Mouse (Mus musculus) lung, postnatal 0 days (tissue): ENCODE results near the gene Rexo2. TPM values are rescaled to one million over a fixed set of nuclear protein-coding genes. Genes with fewer than 3 reads are reported as not detected.

Source experiments
- ATAC-seq: fragments of 200-750 bp; cut with Nextera tagmentation; 2 replicates; pipeline ENCODE4 v1.8.0; 2017; ENCODE audit warnings: moderate library complexity
- DNase-seq: peaks from one replicate; pipeline ENCODE4 v3.0.0-alpha.2; 2016; ENCODE audit warnings: low spot score
- H3K27ac ChIP-seq: fragments of 300-500 bp; sonication (generic); 2 replicates; pipeline ENCODE4 v1.5.1; 2014; ENCODE audit warnings: antibody characterized with exemption, mild to moderate bottlenecking, low read length, mixed read lengths
- H3K27me3 ChIP-seq: fragments of 300-500 bp; sonication (generic); replicated peaks from 2 replicates; pipeline ENCODE4 v1.6.1; 2014; ENCODE audit warnings: low read length, mixed read lengths; ENCODE audit not compliant: insufficient read depth
- H3K36me3 ChIP-seq: fragments of 300-500 bp; sonication (generic); 2 replicates; pipeline ENCODE4 v1.6.1; 2014; ENCODE audit warnings: low read length, mixed read lengths; ENCODE audit not compliant: insufficient read depth
- H3K4me1 ChIP-seq: fragments of 300-500 bp; sonication (generic); 2 replicates; pipeline ENCODE4 v1.6.1; 2014; ENCODE audit warnings: antibody characterized with exemption, low read depth, low read length, mixed read lengths; ENCODE audit not compliant: insufficient read depth
- H3K4me2 ChIP-seq: fragments of 300-500 bp; sonication (generic); replicated peaks from 2 replicates; pipeline ENCODE4 v1.6.1; 2014; ENCODE audit warnings: low read depth, mild to moderate bottlenecking, low read length, moderate library complexity, mixed read lengths
- H3K4me3 ChIP-seq: fragments of 300-500 bp; sonication (generic); 2 replicates; pipeline ENCODE4 v1.5.1; 2014; ENCODE audit warnings: low read depth, low read length
- H3K9ac ChIP-seq: fragments of 300-500 bp; sonication (generic); replicated peaks from 2 replicates; pipeline ENCODE4 v1.6.1; 2014; ENCODE audit warnings: low read depth, mild to moderate bottlenecking
- H3K9me3 ChIP-seq: fragments of 300-500 bp; sonication (generic); 2 replicates; pipeline ENCODE4 v1.6.1; 2016; ENCODE audit warnings: low read length, mixed read lengths
- CTCF ChIP-seq: IDR thresholded peaks from 2 replicates; pipeline ENCODE4 v1.5.1; 2016; ENCODE audit warnings: antibody characterized with exemption, mild to moderate bottlenecking
- EP300 ChIP-seq: IDR thresholded peaks from 2 replicates; pipeline ENCODE4 v1.6.1; 2016; ENCODE audit warnings: antibody characterized with exemption, mild to moderate bottlenecking, control low read depth
- WGBS: fragments of 180-500 bp; shearing (Covaris S2); extraction: QIAGEN DNeasy Blood & Tissue Kit; methylation state at CpG from one replicate; pipeline ENCODE4 v1.1.7; 2014; 5-methylcytosine and 5-hydroxymethylcytosine counted together
- polyA plus RNA-seq: library from polyadenylated mRNA; unstranded; fragments of >200 nt; fragmentation: Nextera tagmentation; extraction: Ambion mirVana; gene quantifications from 2 replicates; pipeline ENCODE4 v1.2.1, GENCODE M21; 2015

Gene Rexo2
- polyA plus RNA-seq, 1 experiment from 2014 or later, result 119 TPM

DNA sequence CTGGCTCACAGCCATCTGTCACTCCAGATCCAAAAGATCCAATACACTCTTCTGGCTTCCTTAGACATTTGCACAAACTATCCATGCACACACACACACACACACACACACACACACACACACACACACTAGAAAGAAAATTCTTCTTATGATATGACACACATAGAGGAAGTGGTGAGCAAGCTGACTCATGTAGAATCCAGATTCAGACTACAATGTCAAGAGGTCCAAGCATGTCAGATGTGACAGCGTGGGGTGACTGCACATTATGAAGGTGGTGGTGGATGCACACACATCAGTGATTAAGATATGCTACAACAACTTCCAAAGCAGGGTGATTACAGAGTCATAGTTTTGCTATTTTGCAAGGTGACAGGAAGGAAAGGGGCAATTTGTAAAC, 36.5 kb downstream of the Rexo2 start:
- WGBS, result 65% methylated on average over 1 of the region's 1 CpGs
- H3K9me3 ChIP-seq, result no peaks in the 10 kb centered on the region
- H3K4me3 ChIP-seq, result no peak overlapping the region
- no peaks in the 10 kb centered on the region for H3K36me3 ChIP-seq
- H3K27me3 ChIP-seq, result no peaks in the 10 kb centered on the region
- H3K27ac ChIP-seq, result no peak overlapping the region
- no peak for DNase-seq
- no peaks in the 10 kb centered on the region for H3K4me1 ChIP-seq
- ATAC-seq, result no peak
- no peak overlapping the region for H3K4me2 ChIP-seq
- no peak for TF ChIP-seq EP300
- no peak for TF ChIP-seq CTCF
- H3K9ac ChIP-seq, result no peak overlapping the region

DNA sequence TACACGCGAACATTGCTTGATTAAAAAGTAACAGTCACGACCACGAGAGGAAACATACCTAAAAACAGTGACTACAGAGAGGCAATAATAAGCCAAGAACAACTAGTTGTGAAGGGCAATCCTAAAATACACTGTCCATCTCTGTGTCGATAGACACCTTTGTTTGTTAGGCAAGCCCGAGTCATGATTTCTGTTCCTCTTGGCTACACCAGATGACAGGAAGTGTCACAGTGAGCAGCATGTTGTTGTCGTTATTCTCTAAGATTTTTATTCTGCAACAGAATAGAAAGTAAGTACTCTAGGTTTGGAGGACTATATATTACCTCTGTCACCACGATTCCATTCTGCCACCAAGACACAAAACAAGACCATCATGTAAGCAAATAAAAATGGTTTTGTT, 48.0 kb downstream of the Rexo2 start:
- ATAC-seq (no peak), DNase-seq (no peak)
- Histone ChIP-seq H3K4me2 (no peak overlapping the region), H3K27me3 (no peaks in the 10 kb centered on the region), H3K9ac (no peak overlapping the region), H3K4me1 (no peaks in the 10 kb centered on the region), H3K27ac (no peak overlapping the region), H3K4me3 (no peak overlapping the region), H3K36me3 (no peaks in the 10 kb centered on the region), H3K9me3 (no peaks in the 10 kb centered on the region)
- WGBS, result 74% methylated on average over 8 of the region's 8 CpGs
- TF ChIP-seq EP300 (no peak), CTCF (no peak)

DNA sequence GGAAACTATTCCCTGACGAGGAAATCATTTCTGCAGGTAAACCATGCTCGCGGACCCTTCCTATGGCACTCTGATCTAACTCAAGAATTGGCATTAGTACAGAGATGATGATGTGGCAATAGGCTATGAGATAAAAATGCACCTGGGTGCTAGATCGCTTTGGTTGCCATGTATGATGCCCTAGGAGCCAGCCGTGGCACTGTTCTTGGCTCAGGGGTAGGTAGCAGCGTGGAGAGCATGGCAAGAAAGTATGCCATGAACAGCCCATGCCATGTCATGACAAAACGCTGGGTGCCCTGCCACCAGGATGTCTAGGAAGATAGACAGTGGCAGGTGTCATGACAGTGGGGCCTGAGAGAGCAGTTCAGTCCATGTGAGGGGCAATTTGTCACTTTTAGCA, 53.2 kb downstream of the Rexo2 start:
- no peaks in the 10 kb centered on the region for H3K4me1 ChIP-seq
- H3K4me3 ChIP-seq, result no peak overlapping the region
- no peak overlapping the region for H3K9ac ChIP-seq
- ATAC-seq (no peak), DNase-seq (no peak)
- no peak overlapping the region for H3K27ac ChIP-seq
- H3K36me3 ChIP-seq, result no peaks in the 10 kb centered on the region
- H3K27me3 ChIP-seq, result no peaks in the 10 kb centered on the region
- TF ChIP-seq CTCF, result no peak
- no peak for TF ChIP-seq EP300
- H3K9me3 ChIP-seq, result no peaks in the 10 kb centered on the region
- 87% methylated on average over 7 of the region's 7 CpGs for WGBS
- H3K4me2 ChIP-seq, result no peak overlapping the region

DNA sequence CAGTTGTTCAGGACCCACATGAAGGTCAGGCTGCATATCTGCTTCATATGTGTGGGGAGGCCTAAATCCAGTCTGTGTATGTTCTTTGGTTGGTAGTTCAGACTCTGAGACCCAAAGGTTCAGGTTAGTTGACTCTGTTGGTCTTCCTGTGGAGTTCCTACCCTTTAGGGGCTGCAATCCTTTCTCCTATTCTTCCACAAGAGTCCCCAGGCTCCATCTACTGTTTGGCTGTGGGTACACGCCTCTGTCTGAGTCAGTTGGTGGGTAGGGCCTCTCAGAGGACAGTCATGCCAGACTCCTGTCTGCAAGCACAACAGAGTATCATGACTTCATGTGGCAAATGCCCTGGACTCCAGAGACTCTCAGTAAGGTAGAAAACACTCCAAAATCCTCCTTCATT, 57.2 kb downstream of the Rexo2 start:
- TF ChIP-seq EP300 (no peak), CTCF (no peak)
- ATAC-seq (no peak), DNase-seq (no peak)
- Histone ChIP-seq H3K4me3 (no peak overlapping the region), H3K9me3 (no peaks in the 10 kb centered on the region), H3K27me3 (no peaks in the 10 kb centered on the region), H3K36me3 (no peaks in the 10 kb centered on the region), H3K27ac (no peak overlapping the region), H3K4me2 (no peak overlapping the region), H3K9ac (no peak overlapping the region), H3K4me1 (no peaks in the 10 kb centered on the region)
- 33% methylated on average over 1 of the region's 1 CpGs for WGBS

DNA sequence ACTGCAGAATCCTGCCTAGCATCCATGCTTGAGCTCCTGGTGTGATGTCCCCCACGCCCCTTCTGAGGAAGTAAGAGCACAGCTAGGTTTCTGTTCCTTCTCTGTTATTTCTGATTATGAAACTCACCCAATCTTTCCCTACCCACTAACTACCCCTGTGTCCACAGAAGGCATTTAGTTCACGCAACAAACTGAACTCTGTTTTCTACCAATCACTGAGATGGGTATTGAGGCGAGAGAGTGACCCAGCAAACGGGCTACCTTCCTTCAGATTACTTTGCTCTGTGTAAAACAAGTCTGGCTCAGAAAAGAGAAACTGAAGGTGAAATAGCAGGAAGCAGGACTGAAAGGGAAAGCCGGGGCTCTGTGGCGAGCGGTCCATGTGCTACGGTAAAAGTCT, 58.0 kb downstream of the Rexo2 start:
- Histone ChIP-seq H3K9ac (no peak overlapping the region), H3K27ac (no peak overlapping the region), H3K36me3 (no peaks in the 10 kb centered on the region), H3K4me2 (no peak overlapping the region), H3K9me3 (no peaks in the 10 kb centered on the region), H3K4me1 (no peaks in the 10 kb centered on the region), H3K27me3 (no peaks in the 10 kb centered on the region), H3K4me3 (no peak overlapping the region)
- DNase-seq (peak; percentile 43), ATAC-seq (no peak)
- no peak for TF ChIP-seq EP300
- TF ChIP-seq CTCF, result no peak
- whole genome bisulfite sequencing, result 78% methylated on average over 8 of the region's 8 CpGs

DNA sequence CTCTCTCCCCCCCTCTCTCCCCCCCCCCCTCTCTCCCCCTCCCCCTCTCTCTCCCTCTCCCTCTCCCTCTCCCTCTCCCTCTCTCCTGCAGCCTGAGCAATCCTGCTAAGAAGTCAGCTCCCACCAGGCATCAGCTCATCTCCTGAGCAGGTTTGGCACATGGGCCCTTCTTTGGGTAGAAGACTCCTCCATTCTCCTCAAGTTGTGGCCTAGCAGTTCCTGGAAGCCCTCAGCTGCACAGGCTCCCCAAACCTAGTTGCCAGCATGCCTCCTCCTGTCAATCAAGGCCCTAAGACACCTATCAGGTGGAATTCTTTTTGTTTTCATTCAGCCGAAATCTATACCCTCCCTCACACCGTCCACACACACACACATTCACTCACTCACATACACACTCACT, 58.9 kb downstream of the Rexo2 start:
- H3K4me1 ChIP-seq, result no peaks in the 10 kb centered on the region
- no peak overlapping the region for H3K4me2 ChIP-seq
- H3K36me3 ChIP-seq, result no peaks in the 10 kb centered on the region
- no peaks in the 10 kb centered on the region for H3K27me3 ChIP-seq
- H3K27ac ChIP-seq, result no peak overlapping the region
- ATAC-seq (no peak), DNase-seq (no peak)
- no peak overlapping the region for H3K4me3 ChIP-seq
- no peak for TF ChIP-seq EP300
- TF ChIP-seq CTCF, result no peak
- no peaks in the 10 kb centered on the region for H3K9me3 ChIP-seq
- WGBS, result 65% methylated on average over 2 of the region's 2 CpGs
- no peak overlapping the region for H3K9ac ChIP-seq

DNA sequence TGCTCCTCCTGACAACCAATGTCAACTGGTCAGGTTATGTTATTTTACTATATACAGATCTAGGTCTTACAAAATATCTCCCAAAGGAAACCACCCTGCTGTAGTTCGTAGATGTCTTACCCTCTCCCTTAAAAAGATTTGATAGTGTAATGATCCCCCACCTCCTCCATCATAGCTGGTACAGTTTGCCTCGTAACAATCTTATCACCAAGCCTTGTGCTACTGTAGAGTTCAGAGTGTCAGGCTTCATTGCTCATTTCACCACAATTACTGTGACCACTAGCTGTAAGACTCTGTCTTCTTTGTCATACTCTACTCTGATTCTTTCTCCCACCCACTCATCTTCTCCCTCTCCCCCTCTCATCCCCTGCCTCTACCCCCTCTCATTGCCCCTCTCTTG, 59.4 kb downstream of the Rexo2 start:
- Histone ChIP-seq H3K27ac (no peak overlapping the region), H3K4me2 (no peak overlapping the region), H3K36me3 (no peaks in the 10 kb centered on the region), H3K9me3 (no peaks in the 10 kb centered on the region), H3K9ac (no peak overlapping the region), H3K4me3 (no peak overlapping the region), H3K27me3 (no peaks in the 10 kb centered on the region), H3K4me1 (no peaks in the 10 kb centered on the region)
- WGBS, result 56% methylated on average over 2 of the region's 2 CpGs
- no peak for ATAC-seq
- no peak for DNase-seq
- TF ChIP-seq CTCF (no peak), EP300 (no peak)
